Comparison of ENCODE assay signal across 8 mouse cellular contexts in the genomic region with DNA sequence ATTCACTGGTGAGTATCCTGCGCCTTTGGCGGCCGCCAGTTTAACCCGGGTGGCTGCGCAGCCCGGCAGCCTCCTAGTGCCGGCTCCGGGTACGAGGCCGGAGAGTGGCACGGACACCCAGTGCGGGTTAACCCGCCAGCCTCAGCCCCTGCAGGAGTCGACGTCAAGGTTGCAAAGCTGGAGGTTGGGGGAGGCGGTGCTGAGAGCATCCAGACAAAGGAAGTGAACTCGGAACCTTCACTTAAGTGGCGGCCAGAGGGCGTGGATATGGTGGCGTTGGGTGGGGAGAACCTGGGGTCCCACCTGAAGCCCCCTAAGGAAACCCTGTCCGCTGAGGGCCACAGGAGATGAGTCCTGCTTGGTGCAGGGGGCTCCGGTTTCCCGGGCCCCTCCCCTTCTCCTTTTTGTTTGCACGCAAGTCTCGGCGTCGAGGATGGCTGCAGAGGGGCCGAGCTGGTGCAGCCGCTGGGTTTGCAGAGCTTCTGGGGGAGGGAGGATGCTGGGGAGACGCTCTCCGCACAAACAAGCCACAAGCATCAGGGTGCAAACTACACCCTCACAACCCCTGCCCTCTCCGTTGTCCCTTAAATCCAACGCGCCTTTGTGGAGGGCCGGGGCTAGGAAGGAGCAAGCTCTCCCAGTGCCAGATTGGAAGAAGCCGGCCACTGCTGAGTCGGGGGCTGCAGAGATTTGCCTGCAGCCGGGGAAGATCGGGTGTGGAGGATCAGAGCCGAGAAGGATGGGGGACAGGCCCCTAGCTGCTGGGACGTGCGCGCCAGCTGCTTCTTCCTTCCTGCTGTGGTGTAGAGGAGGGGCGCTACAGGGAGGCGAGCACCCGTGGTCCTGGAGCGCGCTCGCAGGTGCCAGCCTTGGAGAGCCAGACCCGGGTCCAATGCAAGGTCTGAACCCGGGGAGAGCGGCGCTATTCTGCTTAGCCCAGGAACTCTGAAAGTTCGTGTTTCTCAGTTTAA. TPM values are rescaled to one million over a fixed set of nuclear protein-coding genes. Genes with fewer than 3 reads are reported as not detected.
DNase-seq lines count a peak whose midpoint lies in the region; ATAC-seq and TF ChIP-seq lines count a peak whose summit lies in the region.

No protein-coding gene starts in this region.

- 0% methylated on average over 54 of the region's 54 CpGs for WGBS in embryonic facial prominence, embryonic 15.5 days
- under 1% methylated on average over 54 of the region's 54 CpGs for WGBS in heart, postnatal 0 days

- peak overlapping the region; percentile 77 for H3K4me3 ChIP-seq in E14TG2a.4 (replicated peaks; ENCODE audit: low read length)
- H3K4me3 ChIP-seq in embryonic facial prominence, embryonic 15.5 days (replicated peaks) = peak overlapping the region; percentile 75
- H3K4me3 ChIP-seq in heart, postnatal 0 days (ENCODE audit: low read depth, low read length) = peak overlapping the region; percentile 82

- peak overlapping the region; percentile 74 for H3K9ac ChIP-seq in embryonic facial prominence, embryonic 15.5 days
- H3K9ac ChIP-seq in heart, postnatal 0 days (replicated peaks; ENCODE audit: low read depth, low read length) = peak overlapping the region; percentile 97

- H3K4me2 ChIP-seq in embryonic facial prominence, embryonic 15.5 days (replicated peaks) = peak overlapping the region; percentile 86
- peak overlapping the region; percentile 90 for H3K4me2 ChIP-seq in heart, postnatal 0 days (ENCODE audit: low read depth, low read length)

- 0 out of 2 replicates have a peak, but pooled peaks cover 4% of the 10 kb centered on the region for H3K9me3 ChIP-seq in E14TG2a.4 (ENCODE audit: low read length)
- no peaks in the 10 kb centered on the region for H3K9me3 ChIP-seq in embryonic facial prominence, embryonic 15.5 days (replicated peaks)
- no peaks in the 10 kb centered on the region for H3K9me3 ChIP-seq in heart, postnatal 0 days (replicated peaks; ENCODE audit: control insufficient read depth, low read length)

- peak; percentile 44 for ATAC-seq in embryonic facial prominence, embryonic 15.5 days (ENCODE audit: insufficient number of reproducible peaks, low FRiP score, low TSS enrichment, low read depth)
- ATAC-seq in heart, postnatal 0 days (ENCODE audit: insufficient read depth, low read depth) = peak; percentile 24

- peaks cover 77% of the 10 kb centered on the region for H3K27me3 ChIP-seq in E14TG2a.4 (ENCODE audit: insufficient read depth, low read length)
- no peaks in the 10 kb centered on the region for H3K27me3 ChIP-seq in embryonic facial prominence, embryonic 15.5 days
- no peaks in the 10 kb centered on the region for H3K27me3 ChIP-seq in heart, postnatal 0 days (ENCODE audit: control insufficient read depth, insufficient read depth, low read length)

- peaks cover 24% of the 10 kb centered on the region for H3K4me1 ChIP-seq in E14TG2a.4 (replicated peaks; ENCODE audit: low read depth, low read length)
- peaks cover 40% of the 10 kb centered on the region for H3K4me1 ChIP-seq in embryonic facial prominence, embryonic 15.5 days
- peaks cover 27% of the 10 kb centered on the region; the same call in 1 of the 2 replicates for H3K4me1 ChIP-seq in heart, postnatal 0 days (ENCODE audit: control insufficient read depth, insufficient read depth)

- no peak for TF ChIP-seq CTCF in E14TG2a.4 (conservative IDR thresholded peaks at IDR 0.05; ENCODE audit: low read length)
- 0 out of 2 replicates have a peak, but pooled peaks have one; percentile 0 for TF ChIP-seq CTCF in heart, postnatal 0 days (IDR thresholded peaks at IDR 0.05; ENCODE audit: low read depth)

- 0 out of 2 replicates have a peak, but pooled peaks have one; percentile 5 for TF ChIP-seq EP300 in heart, postnatal 0 days (IDR thresholded peaks at IDR 0.05; ENCODE audit: low read depth)

- DNase-seq in adrenal gland, postnatal 25 days = peak; percentile 44
- DNase-seq in heart, postnatal 0 days (ENCODE audit: low spot score) = no peak
- DNase-seq in kidney, postnatal 25 days = peak; percentile 41 to 67
- peak; percentile 52 for DNase-seq in lung, postnatal 14 days
- peak; percentile 69 for DNase-seq in retina, embryonic 14.5 days (ENCODE audit: low spot score)
- peak; percentile 43 for DNase-seq in urinary bladder, postnatal 14 days (ENCODE audit: low spot score)

- H3K27ac ChIP-seq in embryonic facial prominence, embryonic 15.5 days (replicated peaks) = peak overlapping the region; percentile 89
- peak overlapping the region; percentile 96 for H3K27ac ChIP-seq in heart, postnatal 0 days (ENCODE audit: low read depth)

- no peaks in the 10 kb centered on the region for H3K36me3 ChIP-seq in E14TG2a.4 (ENCODE audit: insufficient read depth, low read length)
- H3K36me3 ChIP-seq in embryonic facial prominence, embryonic 15.5 days = 0 out of 2 replicates have a peak, but pooled peaks cover 5% of the 10 kb centered on the region
- peaks cover 27% of the 10 kb centered on the region for H3K36me3 ChIP-seq in heart, postnatal 0 days (replicated peaks; ENCODE audit: control insufficient read depth, insufficient read depth, low read length)

RNA-seq across cellular contexts. Expression of a gene that starts 0.8 kb away (rescaled TPM):
- 24.9 and 26.2 TPM in 2 replicates for total RNA-seq in adrenal gland, postnatal 25 days (2021)
- polyA plus RNA-seq in embryonic facial prominence, embryonic 15.5 days (2015; fragmentation: Nextera tagmentation; extraction: Ambion mirVana) = 3.3 and 3.5 TPM in 2 replicates
- 453 and 478 TPM in 2 replicates for total RNA-seq in heart, postnatal 0 days (2014; rRNA removed; ENCODE audit: low replicate concordance)
- polyA plus RNA-seq in heart, postnatal 0 days (2015; fragmentation: Nextera tagmentation; extraction: Ambion mirVana) = 28.5 and 31.1 TPM in 2 replicates

Comparison
In these comparisons a context has a peak if more than half of its experiments do, and no peak if none do; other contexts are left out.
1. RNA of a gene that starts 0.8 kb away (total RNA-seq): 453 to 478 TPM in heart, postnatal 0 days; 24.9 to 26.2 TPM in adrenal gland, postnatal 25 days; every median in the first group is over 10 times any median in the second.
2. Peak in every context shown above with its lines, with median percentiles within 50 percentile points of each other: H3K4me3 ChIP-seq.